Mouse (Mus musculus) neural tube, embryonic 13.5 days (tissue): Measurements from ENCODE around the gene Cnot6l. TPM values are rescaled to one million over a fixed set of nuclear protein-coding genes. Genes with fewer than 3 reads are reported as not detected.
A peak's percentile ranks its signal among the peaks of the same experiment; 100 is the strongest.

Source experiments
- ATAC-seq: fragments of 200-750 bp; cut with Nextera tagmentation; 2 replicates; pipeline ENCODE4 v1.8.0; 2017; ENCODE audit warnings: low read depth, mild to moderate bottlenecking, moderate TSS enrichment, moderate library complexity
- H3K27ac ChIP-seq: fragments of 300-500 bp; sonication (generic); replicated peaks from 2 replicates; pipeline ENCODE4 v1.5.1; 2015; ENCODE audit warnings: moderate library complexity, mild to moderate bottlenecking, inconsistent platforms
- H3K27me3 ChIP-seq: fragments of 300-500 bp; sonication (generic); 2 replicates; pipeline ENCODE4 v1.6.1; 2015; ENCODE audit warnings: mild to moderate bottlenecking, inconsistent platforms
- H3K36me3 ChIP-seq: fragments of 300-500 bp; sonication (generic); 2 replicates; pipeline ENCODE4 v1.6.1; 2015; ENCODE audit warnings: mild to moderate bottlenecking, inconsistent platforms
- H3K4me1 ChIP-seq: fragments of 300-500 bp; sonication (generic); replicated peaks from 2 replicates; pipeline ENCODE4 v1.6.1; 2015; ENCODE audit warnings: inconsistent platforms
- H3K4me2 ChIP-seq: fragments of 300-500 bp; sonication (generic); 2 replicates; pipeline ENCODE4 v1.6.1; 2015; ENCODE audit warnings: inconsistent platforms, mild to moderate bottlenecking, moderate library complexity
- H3K4me3 ChIP-seq: fragments of 300-500 bp; sonication (generic); 2 replicates; pipeline ENCODE4 v1.5.1; 2015; ENCODE audit warnings: mild to moderate bottlenecking, inconsistent platforms
- H3K9ac ChIP-seq: fragments of 300-500 bp; sonication (generic); 2 replicates; pipeline ENCODE4 v1.6.1; 2015; ENCODE audit warnings: moderate library complexity, mild to moderate bottlenecking, inconsistent platforms
- H3K9me3 ChIP-seq: fragments of 300-500 bp; sonication (generic); 2 replicates; pipeline ENCODE4 v1.6.1; 2016; ENCODE audit warnings: inconsistent platforms
- WGBS: fragments of 180-500 bp; shearing (Covaris S2); methylation state at CpG from one replicate; pipeline ENCODE4 v1.1.7; 2015; 5-methylcytosine and 5-hydroxymethylcytosine counted together
- polyA plus RNA-seq: library from polyadenylated mRNA; unstranded; fragments of >200 nt; fragmentation: Nextera tagmentation; extraction: Ambion mirVana; gene quantifications from 2 replicates; pipeline ENCODE4 v1.2.1, GENCODE M21; 2015

Cnot6l gene
- polyA plus RNA-seq, 1 experiment from 2014 or later: 13.0 TPM

DNA sequence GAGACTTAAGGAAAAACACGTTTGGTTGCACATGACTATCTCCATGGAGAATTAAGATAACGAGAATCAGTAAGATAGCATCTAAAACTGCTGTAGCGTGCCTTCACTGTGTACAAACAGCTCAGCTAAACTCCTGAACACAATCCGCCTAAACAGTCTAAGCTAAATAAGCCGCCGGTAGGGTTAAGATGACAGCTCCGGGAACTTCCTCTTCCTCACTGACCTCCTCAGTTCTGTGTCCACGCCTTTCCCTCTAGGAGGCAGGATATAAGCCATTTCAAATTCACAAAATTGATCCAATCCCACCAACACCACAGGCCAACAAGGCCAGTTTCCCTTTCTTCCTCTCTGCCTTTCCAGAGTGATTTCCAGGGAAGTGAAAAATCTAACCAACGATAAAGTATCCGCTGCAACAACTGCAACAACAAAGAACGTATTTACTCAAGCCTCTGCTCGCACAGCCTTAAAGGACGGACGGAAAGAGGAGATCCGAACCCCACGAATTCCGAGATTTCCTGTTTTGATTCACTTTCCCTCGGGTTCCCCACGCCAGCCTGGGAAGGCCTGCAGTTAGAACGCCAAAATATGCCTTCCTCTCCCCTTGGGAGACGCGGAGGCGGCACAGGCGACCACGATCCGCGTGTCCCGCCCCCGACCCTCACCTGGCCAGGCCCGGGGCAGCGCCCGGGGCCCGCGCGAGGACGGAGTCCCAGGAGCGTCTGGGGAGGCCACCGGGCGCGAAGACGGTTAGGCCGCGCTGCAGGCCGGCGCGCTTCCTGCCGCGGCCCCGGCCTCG lies 3.3 kb downstream of the Cnot6l start:
- Histone ChIP-seq H3K4me3 (peak overlapping the region; percentile 97), H3K9ac (peak overlapping the region; percentile 99), H3K27ac (peak overlapping the region; percentile 99), H3K36me3 (no peaks in the 10 kb centered on the region), H3K9me3 (no peaks in the 10 kb centered on the region), H3K4me1 (peaks cover 12% of the 10 kb centered on the region), H3K4me2 (peak overlapping the region; percentile 81), H3K27me3 (no peaks in the 10 kb centered on the region)
- under 1% methylated on average over 50 of the region's 50 CpGs for WGBS
- peak; percentile 3; the same call in 1 of the 2 replicates for ATAC-seq

DNA sequence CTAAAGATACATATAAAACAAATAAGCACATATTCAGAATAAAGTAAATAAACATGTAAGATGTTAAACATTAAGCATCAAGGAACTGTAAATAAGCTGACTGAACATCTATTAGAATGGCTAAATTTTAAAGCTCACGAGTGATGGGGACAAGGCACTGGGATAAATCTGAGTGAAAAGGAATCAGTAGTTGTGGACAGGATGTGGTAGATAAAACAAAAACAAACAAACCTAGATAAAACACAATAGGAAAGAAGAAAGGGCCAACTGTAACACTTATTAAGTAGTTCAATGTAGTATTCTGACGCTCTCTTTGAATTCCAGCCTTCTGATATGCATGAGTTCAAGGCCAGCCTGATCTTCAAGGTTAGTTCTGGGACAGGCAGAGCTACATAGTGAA lies 21.6 kb downstream of the Cnot6l start:
- H3K36me3 ChIP-seq: no peaks in the 10 kb centered on the region
- no peaks in the 10 kb centered on the region for H3K4me1 ChIP-seq
- H3K4me3 ChIP-seq: no peak overlapping the region
- no peaks in the 10 kb centered on the region for H3K9me3 ChIP-seq
- no peak overlapping the region for H3K9ac ChIP-seq
- no peak overlapping the region for H3K4me2 ChIP-seq
- H3K27ac ChIP-seq: no peak overlapping the region
- no peaks in the 10 kb centered on the region for H3K27me3 ChIP-seq
- no peak for ATAC-seq
- 86% methylated on average over 2 of the region's 2 CpGs for WGBS

DNA sequence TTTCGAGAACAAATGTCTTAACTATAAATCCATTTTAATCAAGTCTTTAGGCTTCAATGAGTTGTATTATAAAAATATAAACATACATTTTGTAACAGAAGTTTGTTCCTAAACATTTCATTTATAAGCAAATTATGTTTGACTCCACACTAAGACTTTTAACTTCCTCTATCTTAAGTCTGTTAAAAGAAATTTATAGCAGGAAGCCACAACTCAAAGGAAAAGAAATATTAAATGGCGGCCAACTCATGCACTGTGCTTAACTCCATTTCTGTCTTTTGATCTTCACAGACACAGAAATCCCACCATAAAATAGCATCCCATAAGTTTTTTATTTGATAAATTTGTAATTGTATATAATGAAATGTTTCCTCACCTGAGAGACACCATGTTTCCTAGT lies 33.3 kb downstream of the Cnot6l start:
- WGBS: 94% methylated on average over 2 of the region's 2 CpGs
- no peak for ATAC-seq

DNA sequence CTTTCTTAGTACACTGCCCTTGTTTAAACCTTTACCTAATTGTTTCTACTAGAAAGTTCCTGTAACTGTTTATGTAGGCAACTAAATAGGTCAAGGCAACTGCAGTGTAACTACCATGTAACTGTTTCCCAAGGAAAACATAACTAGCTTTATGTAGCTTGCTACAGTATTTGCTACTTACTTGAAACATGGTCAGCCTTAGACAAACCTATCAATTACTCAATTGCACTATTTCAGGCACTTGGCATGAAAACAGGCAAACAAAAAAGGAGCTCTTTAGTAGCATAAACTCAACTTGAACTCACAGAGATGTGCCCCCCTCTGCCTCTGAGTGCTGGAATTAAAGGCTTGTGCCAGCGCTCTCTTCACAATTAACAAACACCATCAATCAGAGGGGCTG lies 37.1 kb downstream of the Cnot6l start:
- peaks cover 20% of the 10 kb centered on the region; the same call in 1 of the 2 replicates for H3K36me3 ChIP-seq
- ATAC-seq: no peak
- WGBS: 76% methylated on average over 1 of the region's 1 CpGs
- no peak overlapping the region for H3K9ac ChIP-seq
- no peaks in the 10 kb centered on the region for H3K4me1 ChIP-seq
- no peak overlapping the region for H3K4me3 ChIP-seq
- H3K27me3 ChIP-seq: no peaks in the 10 kb centered on the region
- H3K27ac ChIP-seq: no peak overlapping the region
- H3K4me2 ChIP-seq: no peak overlapping the region
- no peaks in the 10 kb centered on the region for H3K9me3 ChIP-seq

More for the DNA sequence above, 33.3 kb downstream of the Cnot6l start:
- Histone ChIP-seq H3K9ac (no peak overlapping the region), H3K4me2 (no peak overlapping the region), H3K36me3 (peaks cover 24% of the 10 kb centered on the region; the same call in 1 of the 2 replicates), H3K9me3 (no peaks in the 10 kb centered on the region), H3K27ac (no peak overlapping the region), H3K27me3 (no peaks in the 10 kb centered on the region), H3K4me3 (no peak overlapping the region), H3K4me1 (peaks cover 8% of the 10 kb centered on the region; the same call in 1 of the 2 replicates)

DNA sequence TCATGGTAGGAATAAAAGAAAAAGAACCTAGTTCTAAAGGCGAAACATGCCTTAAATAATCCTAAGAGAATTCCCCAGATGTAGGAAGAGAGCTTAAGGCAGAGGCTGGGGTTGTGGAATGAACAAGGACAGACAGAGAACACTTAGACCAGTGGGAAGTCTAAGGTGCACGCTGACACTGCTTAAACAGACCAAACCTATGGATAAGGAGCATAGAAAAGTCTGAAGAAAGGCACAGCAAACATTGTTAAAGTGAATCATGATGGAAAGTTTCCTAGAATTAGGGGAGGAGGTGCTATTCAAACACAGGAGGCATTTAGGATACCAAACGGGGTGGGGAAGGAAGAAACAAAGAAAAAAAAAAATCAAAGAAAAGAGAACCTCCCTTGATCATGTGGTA lies 49.0 kb downstream of the Cnot6l start:
- Histone ChIP-seq H3K4me3 (no peak overlapping the region), H3K27me3 (no peaks in the 10 kb centered on the region), H3K4me1 (no peaks in the 10 kb centered on the region), H3K27ac (no peak overlapping the region), H3K4me2 (no peak overlapping the region), H3K36me3 (peaks cover 5% of the 10 kb centered on the region), H3K9me3 (no peaks in the 10 kb centered on the region), H3K9ac (no peak overlapping the region)
- ATAC-seq: no peak
- WGBS: 77% methylated on average over 3 of the region's 3 CpGs

DNA sequence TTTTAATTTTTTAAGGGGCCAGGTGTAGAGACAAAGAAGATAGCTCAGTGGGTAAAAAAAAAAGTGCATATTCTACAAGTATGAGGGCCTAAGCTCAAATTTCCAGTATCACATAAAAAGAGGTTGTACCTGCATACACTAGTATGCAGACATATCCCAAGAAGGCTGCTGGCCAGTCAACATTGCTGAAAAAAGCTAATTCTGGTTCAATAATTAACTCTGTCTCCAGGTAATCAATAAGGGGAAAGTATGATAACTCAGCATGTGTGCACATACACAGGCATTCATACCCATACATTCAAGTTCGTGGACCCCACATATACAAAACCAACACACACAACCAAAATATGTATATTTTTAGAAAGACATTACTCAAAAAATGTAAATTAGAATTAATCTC lies 59.3 kb downstream of the Cnot6l start:
- 95% methylated on average over 1 of the region's 1 CpGs for WGBS
- no peak overlapping the region for H3K4me2 ChIP-seq
- H3K27me3 ChIP-seq: no peaks in the 10 kb centered on the region
- no peak overlapping the region for H3K9ac ChIP-seq
- H3K36me3 ChIP-seq: peaks cover 23% of the 10 kb centered on the region
- no peak for ATAC-seq
- no peak overlapping the region for H3K27ac ChIP-seq
- no peaks in the 10 kb centered on the region for H3K4me1 ChIP-seq
- no peak overlapping the region for H3K4me3 ChIP-seq
- H3K9me3 ChIP-seq: no peaks in the 10 kb centered on the region

DNA sequence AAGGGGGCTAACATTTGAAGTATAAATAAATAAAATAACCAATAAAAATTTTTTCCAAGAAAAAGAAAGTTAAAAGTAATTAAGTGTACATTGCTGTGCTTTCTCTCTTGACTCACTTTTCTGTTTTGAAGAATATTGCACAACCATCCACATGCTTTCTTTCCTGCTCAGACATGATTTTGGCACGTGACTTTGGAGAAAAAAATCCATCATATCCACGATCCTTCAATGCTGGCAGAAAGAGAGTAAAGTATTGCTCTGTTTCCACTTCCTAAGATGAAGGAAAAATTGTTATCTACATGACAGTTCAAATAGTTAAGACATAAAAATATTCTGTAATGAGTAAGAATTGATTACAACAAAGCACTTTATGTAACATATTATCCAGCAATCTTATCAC lies 72.5 kb downstream of the Cnot6l start:
- no peak overlapping the region for H3K4me3 ChIP-seq
- H3K36me3 ChIP-seq: peaks cover 9% of the 10 kb centered on the region
- 97% methylated on average over 2 of the region's 2 CpGs for WGBS
- no peaks in the 10 kb centered on the region for H3K9me3 ChIP-seq
- H3K27me3 ChIP-seq: no peaks in the 10 kb centered on the region
- no peaks in the 10 kb centered on the region for H3K4me1 ChIP-seq
- H3K9ac ChIP-seq: no peak overlapping the region
- H3K27ac ChIP-seq: no peak overlapping the region
- ATAC-seq: no peak
- H3K4me2 ChIP-seq: no peak overlapping the region

DNA sequence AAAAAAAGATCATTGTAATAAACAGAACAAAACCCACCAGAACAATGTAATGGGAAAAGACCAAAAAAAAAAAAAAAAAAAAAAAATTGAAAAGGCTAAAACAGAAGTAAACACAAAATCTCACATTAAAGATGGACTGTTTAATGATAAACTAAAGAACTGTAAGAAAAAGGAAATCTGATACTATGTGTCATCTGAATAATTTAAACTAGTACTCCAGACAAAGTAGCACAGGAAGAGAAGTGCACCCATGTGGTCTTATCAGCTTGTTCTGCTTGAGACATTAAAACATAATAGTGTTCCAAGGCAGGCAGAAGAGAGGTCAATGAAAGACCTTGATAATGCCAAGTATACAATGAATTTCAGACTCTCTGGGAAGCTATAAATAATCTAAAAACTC lies 78.6 kb downstream of the Cnot6l start:
- Histone ChIP-seq H3K4me1 (no peaks in the 10 kb centered on the region), H3K36me3 (peaks cover 12% of the 10 kb centered on the region), H3K4me2 (no peak overlapping the region), H3K4me3 (no peak overlapping the region), H3K9me3 (no peaks in the 10 kb centered on the region), H3K9ac (no peak overlapping the region), H3K27me3 (no peaks in the 10 kb centered on the region), H3K27ac (no peak overlapping the region)
- ATAC-seq: no peak

DNA sequence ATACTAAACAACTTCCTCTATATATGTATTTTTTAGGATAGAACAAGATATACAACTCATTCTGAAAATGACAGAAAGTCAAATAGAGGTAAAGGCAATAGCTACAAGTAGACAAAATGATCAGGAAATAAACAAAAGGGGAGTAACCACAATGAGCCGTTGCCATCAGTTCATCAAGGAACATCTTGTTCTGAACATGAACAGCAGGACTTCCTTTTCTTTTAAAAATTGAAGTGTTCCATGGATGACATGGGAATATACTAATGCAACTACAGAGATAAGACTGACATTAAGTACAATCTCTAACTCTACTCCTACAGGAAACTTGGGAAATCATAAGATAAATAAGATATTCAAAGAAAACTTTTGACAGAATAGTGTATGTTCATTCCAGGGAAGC lies 84.9 kb downstream of the Cnot6l start:
- no peak for ATAC-seq
- H3K4me3 ChIP-seq: no peak overlapping the region
- no peak overlapping the region for H3K27ac ChIP-seq
- 90% methylated on average over 1 of the region's 1 CpGs for WGBS
- H3K4me2 ChIP-seq: no peak overlapping the region
- no peaks in the 10 kb centered on the region for H3K27me3 ChIP-seq
- H3K4me1 ChIP-seq: no peaks in the 10 kb centered on the region
- H3K9me3 ChIP-seq: no peaks in the 10 kb centered on the region
- peaks cover 25% of the 10 kb centered on the region for H3K36me3 ChIP-seq
- H3K9ac ChIP-seq: no peak overlapping the region

DNA sequence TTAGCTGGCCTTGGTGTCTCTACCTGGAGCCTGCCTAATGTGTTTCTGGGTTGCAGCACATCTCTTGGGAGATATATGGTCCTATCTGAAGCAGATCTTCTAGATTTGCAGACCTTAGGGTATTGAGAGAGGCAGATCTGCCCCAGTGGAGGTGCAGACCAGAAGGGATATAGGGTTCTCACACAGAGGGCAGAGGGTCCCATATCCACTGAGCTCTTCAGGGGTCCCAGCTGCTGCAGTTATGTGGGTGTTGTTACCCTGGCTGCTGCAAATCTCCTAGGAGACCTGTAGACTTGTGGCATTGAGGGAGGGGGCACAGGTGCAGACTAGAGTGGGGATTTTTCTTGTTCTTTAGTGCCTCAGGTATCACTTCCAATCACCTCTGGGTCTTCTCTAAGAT lies 98.4 kb downstream of the Cnot6l start:
- Histone ChIP-seq H3K4me1 (no peaks in the 10 kb centered on the region), H3K4me2 (no peak overlapping the region), H3K27ac (no peak overlapping the region), H3K9me3 (no peaks in the 10 kb centered on the region), H3K9ac (no peak overlapping the region), H3K27me3 (no peaks in the 10 kb centered on the region), H3K36me3 (no peaks in the 10 kb centered on the region), H3K4me3 (no peak overlapping the region)
- ATAC-seq: no peak

DNA sequence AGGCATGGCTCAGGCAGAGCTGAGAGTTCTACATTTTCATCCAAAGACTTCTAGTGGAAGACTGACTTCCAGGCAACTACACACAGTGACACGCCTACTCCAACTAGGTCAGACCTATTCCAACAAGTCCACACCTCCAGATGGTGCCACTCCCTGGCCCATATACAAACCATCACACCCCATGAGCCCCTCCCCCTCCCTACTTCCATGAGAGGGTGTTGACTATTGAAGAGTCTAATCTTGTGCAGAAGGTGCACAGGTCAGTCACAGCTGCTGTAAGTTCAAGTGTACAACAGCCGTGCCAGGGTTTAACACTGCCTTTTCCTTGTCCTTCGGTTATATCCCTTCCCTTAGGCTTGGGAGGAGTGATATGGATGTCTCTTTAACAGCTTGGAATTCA lies 121.5 kb downstream of the Cnot6l start:
- Histone ChIP-seq H3K27me3 (no peaks in the 10 kb centered on the region), H3K4me2 (no peak overlapping the region), H3K27ac (no peak overlapping the region), H3K9me3 (no peaks in the 10 kb centered on the region), H3K36me3 (no peaks in the 10 kb centered on the region), H3K4me3 (no peak overlapping the region), H3K9ac (no peak overlapping the region), H3K4me1 (peaks cover 4% of the 10 kb centered on the region; the same call in 1 of the 2 replicates)
- WGBS: 83% methylated on average over 3 of the region's 3 CpGs
- no peak for ATAC-seq

DNA sequence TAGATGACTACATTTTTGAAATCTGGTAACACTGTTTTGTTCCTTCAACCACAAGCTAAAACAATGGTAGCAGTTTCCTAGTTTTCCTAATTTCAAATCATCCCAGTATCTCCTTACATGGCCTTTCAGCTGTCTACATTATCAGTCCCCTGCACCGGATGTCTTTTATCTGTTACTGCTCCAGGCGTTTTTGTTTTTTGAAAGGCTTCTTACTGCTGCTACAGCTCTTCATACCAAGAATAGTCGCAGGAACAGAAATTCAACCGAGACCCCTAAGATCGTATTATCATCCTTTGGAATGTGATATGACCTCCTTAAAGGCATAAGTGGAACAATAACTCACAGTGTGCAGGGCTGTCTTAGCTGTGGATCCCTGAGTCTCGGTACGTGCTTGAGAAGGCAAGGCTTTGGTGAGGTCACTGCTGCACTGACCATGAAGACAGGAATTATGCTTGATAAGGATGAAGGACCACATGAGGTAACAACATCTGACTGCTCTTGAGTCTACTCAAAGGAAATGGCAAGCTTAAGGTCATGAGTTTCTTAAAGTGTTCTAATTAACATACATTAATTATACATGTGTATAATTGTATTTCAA lies 122.4 kb downstream of the Cnot6l start:
- H3K4me2 ChIP-seq: no peak overlapping the region
- H3K36me3 ChIP-seq: no peaks in the 10 kb centered on the region
- no peak for ATAC-seq
- H3K9ac ChIP-seq: no peak overlapping the region
- 84% methylated on average over 7 of the region's 7 CpGs for WGBS
- peaks cover 7% of the 10 kb centered on the region; the same call in 1 of the 2 replicates for H3K4me1 ChIP-seq
- no peak overlapping the region for H3K27ac ChIP-seq
- no peaks in the 10 kb centered on the region for H3K9me3 ChIP-seq
- H3K27me3 ChIP-seq: no peaks in the 10 kb centered on the region
- no peak overlapping the region for H3K4me3 ChIP-seq
